Mouse (Mus musculus): ENCODE results near the gene Tomm6. TPM values are rescaled to one million over a fixed set of nuclear protein-coding genes. Genes with fewer than 3 reads are reported as not detected.
A peak's percentile ranks its signal among the peaks of the same experiment; 100 is the strongest.

The Tomm6 gene
- 303 and 324 TPM in 2 replicates for polyA plus RNA-seq (2015; fragmentation: Nextera tagmentation; extraction: Ambion mirVana)

DNA sequence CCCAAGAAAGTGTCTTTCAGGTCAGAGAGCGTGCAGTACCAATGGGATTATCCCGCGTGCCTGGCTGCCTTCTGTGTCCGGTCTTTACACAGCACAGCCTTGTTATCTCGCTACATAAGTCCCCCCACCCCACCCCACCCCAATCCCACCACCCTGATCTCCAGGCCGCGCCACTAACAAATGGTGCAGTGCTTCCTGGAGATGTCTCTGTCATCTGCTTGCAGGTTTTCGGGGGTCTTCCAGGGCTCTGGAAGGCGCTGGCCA lies at the start of gene Tomm6:
TSS of gene Tomm6 (minus strand) at position 43 of the 264 bp plus-strand sequence.
- Histone ChIP-seq H3K4me1 (ENCODE audit: insufficient read depth, low read depth, low read length) (peaks cover 8% of the 10 kb centered on the region; the same call in 1 of the 2 replicates), H3K9ac (replicated peaks; ENCODE audit: low read depth) (peak within 1 kb of the TSS; percentile 78), H3K36me3 (ENCODE audit: insufficient read depth, low read length) (peaks cover 7% of the 10 kb centered on the region; the same call in 1 of the 2 replicates), H3K27ac (ENCODE audit: low read length) (peak within 1 kb of the TSS; percentile 87), H3K4me3 (ENCODE audit: low read depth, low read length) (peak within 1 kb of the TSS; percentile 74), H3K9me3 (ENCODE audit: low read length) (no peaks in the 10 kb centered on the region), H3K4me2 (replicated peaks; ENCODE audit: low read depth, low read length) (peak within 1 kb of the TSS; percentile 99), H3K27me3 (replicated peaks; ENCODE audit: insufficient read depth, low read length) (no peaks in the 10 kb centered on the region)
- no peak for TF ChIP-seq CTCF (IDR thresholded peaks at IDR 0.05)
- WGBS = 0% methylated on average over 9 of the region's 9 CpGs
- ATAC-seq = no peak
- DNase-seq (ENCODE audit: low spot score) = no peak

DNA sequence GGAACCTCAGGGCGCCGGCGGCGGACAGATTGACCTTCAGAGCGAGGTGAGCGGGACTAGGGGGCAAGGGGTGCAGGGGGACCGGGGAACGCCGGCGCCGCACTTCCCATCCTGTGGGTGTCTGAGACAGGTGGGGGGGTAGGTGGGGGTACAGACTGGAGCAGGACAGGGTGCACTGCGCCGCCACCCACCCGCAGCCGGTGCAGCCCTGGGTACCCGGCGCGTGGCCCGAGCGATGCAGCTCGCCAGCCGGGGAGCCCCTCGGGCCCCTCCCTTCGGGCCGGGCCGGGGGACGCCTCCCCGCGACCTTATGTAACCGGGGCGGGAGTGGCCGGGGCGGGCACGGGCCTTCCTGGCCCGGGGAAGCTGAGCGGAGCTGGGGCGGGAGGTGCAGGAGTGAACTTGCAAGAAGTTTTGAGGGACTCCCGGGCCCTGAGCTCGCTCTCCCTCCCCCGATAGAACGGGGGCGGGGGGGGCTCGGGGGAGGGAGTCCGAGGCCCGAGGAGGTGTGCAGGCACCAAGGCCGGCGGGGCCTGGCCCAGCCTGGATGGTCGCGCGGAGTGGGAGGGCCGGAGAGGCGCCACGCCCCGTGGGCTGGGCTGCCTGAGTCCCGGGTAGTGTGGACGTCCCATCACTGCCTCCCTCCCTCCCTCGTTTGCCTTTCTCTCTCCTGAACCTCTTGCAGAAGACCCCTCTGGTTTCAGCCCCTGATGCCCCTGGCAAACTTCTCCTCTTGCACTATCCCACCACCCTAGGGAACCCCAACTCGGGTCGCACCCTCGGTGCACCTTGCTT lies 49.3 kb upstream of the Tomm6 start:
- no peaks in the 10 kb centered on the region for H3K27me3 ChIP-seq (replicated peaks; ENCODE audit: insufficient read depth, low read length)
- peak; percentile 90 for ATAC-seq
- peaks cover 4% of the 10 kb centered on the region; the same call in 1 of the 2 replicates for H3K4me1 ChIP-seq (ENCODE audit: insufficient read depth, low read depth, low read length)
- H3K9ac ChIP-seq (replicated peaks; ENCODE audit: low read depth) = peak overlapping the region; percentile 69
- H3K4me3 ChIP-seq (ENCODE audit: low read depth, low read length) = peak overlapping the region; percentile 85
- under 1% methylated on average over 32 of the region's 60 CpGs for WGBS
- DNase-seq (ENCODE audit: low spot score) = peak; percentile 90
- no peaks in the 10 kb centered on the region for H3K9me3 ChIP-seq (ENCODE audit: low read length)
- no peaks in the 10 kb centered on the region for H3K36me3 ChIP-seq (ENCODE audit: insufficient read depth, low read length)
- TF ChIP-seq EP300 (IDR thresholded peaks at IDR 0.05) (no peak), CTCF (IDR thresholded peaks at IDR 0.05) (no peak)
- H3K4me2 ChIP-seq (replicated peaks; ENCODE audit: low read depth, low read length) = peak overlapping the region; percentile 99
- H3K27ac ChIP-seq (ENCODE audit: low read length) = peak overlapping the region; percentile 85

DNA sequence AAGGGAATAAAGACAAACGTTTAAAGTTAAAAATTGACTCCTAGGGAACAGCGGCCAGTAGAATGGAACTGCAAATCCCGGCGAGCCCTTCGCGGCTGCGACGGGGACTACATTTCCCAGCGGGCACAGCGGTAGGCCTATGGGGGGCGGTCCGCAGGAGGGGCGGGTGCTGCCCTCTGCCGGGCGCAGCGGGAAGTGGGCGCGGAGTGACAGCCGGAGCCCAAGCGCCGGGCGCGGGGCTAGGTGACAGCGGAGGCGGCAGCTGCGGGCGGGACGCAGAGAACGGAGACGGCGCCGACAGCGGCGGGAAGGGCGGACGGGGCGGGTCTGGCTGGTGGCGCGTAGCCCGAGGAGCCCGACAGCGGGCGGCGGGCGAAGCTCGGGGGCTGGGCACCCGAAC lies 48.7 kb upstream of the Tomm6 start, which contains the start of gene Tfeb:
TSS of gene Tfeb (plus strand) at position 175 of the 400 bp plus-strand sequence.
- Histone ChIP-seq H3K4me3 (ENCODE audit: low read depth, low read length) (peak within 1 kb of the TSS; percentile 85), H3K9me3 (ENCODE audit: low read length) (no peaks in the 10 kb centered on the region), H3K36me3 (ENCODE audit: insufficient read depth, low read length) (no peaks in the 10 kb centered on the region), H3K4me1 (ENCODE audit: insufficient read depth, low read depth, low read length) (peaks cover 4% of the 10 kb centered on the region; the same call in 1 of the 2 replicates), H3K4me2 (replicated peaks; ENCODE audit: low read depth, low read length) (peak within 1 kb of the TSS; percentile 99), H3K9ac (replicated peaks; ENCODE audit: low read depth) (peak within 1 kb of the TSS; percentile 69), H3K27me3 (replicated peaks; ENCODE audit: insufficient read depth, low read length) (no peaks in the 10 kb centered on the region), H3K27ac (ENCODE audit: low read length) (peak within 1 kb of the TSS; percentile 85)
- DNase-seq (ENCODE audit: low spot score) (peak; percentile 95), ATAC-seq (peak; percentile 88)
- TF ChIP-seq CTCF (IDR thresholded peaks at IDR 0.05) (peak; percentile 95), EP300 (IDR thresholded peaks at IDR 0.05) (no peak)
- 0% methylated on average over 32 of the region's 47 CpGs for WGBS

- no peak for TF ChIP-seq CTCF (IDR thresholded peaks at IDR 0.05)
- TF ChIP-seq EP300 (IDR thresholded peaks at IDR 0.05) = no peak
- ATAC-seq = no peak
- Histone ChIP-seq H3K27ac (ENCODE audit: low read length) (no peak overlapping the region), H3K9me3 (ENCODE audit: low read length) (no peaks in the 10 kb centered on the region), H3K36me3 (ENCODE audit: insufficient read depth, low read length) (no peaks in the 10 kb centered on the region), H3K4me3 (ENCODE audit: low read depth, low read length) (no peak overlapping the region), H3K27me3 (replicated peaks; ENCODE audit: insufficient read depth, low read length) (no peaks in the 10 kb centered on the region), H3K9ac (replicated peaks; ENCODE audit: low read depth) (no peak overlapping the region), H3K4me1 (ENCODE audit: insufficient read depth, low read depth, low read length) (peaks cover 4% of the 10 kb centered on the region; the same call in 1 of the 2 replicates), H3K4me2 (replicated peaks; ENCODE audit: low read depth, low read length) (no peak overlapping the region)
- 74% methylated on average over 14 of the region's 14 CpGs for WGBS
- DNase-seq (ENCODE audit: low spot score) = no peak
Observed at GRCm38 (mm10) chr17:47735553-47736100, 47.4 kb upstream of the Tomm6 start.

GRCm38 (mm10) chr17:47730633-47731575 lies 42.7 kb upstream of the Tomm6 start:
- peak; percentile 83 for ATAC-seq
- DNase-seq (ENCODE audit: low spot score) = peak; percentile 76
- H3K9ac ChIP-seq (replicated peaks; ENCODE audit: low read depth) = no peak overlapping the region
- H3K4me3 ChIP-seq (ENCODE audit: low read depth, low read length) = no peak overlapping the region
- H3K27ac ChIP-seq (ENCODE audit: low read length) = no peak overlapping the region
- no peaks in the 10 kb centered on the region for H3K27me3 ChIP-seq (replicated peaks; ENCODE audit: insufficient read depth, low read length)
- no peaks in the 10 kb centered on the region for H3K4me1 ChIP-seq (ENCODE audit: insufficient read depth, low read depth, low read length)
- no peak for TF ChIP-seq EP300 (IDR thresholded peaks at IDR 0.05)
- peak; percentile 62 for TF ChIP-seq CTCF (IDR thresholded peaks at IDR 0.05)
- no peak overlapping the region for H3K4me2 ChIP-seq (replicated peaks; ENCODE audit: low read depth, low read length)
- no peaks in the 10 kb centered on the region for H3K9me3 ChIP-seq (ENCODE audit: low read length)
- H3K36me3 ChIP-seq (ENCODE audit: insufficient read depth, low read length) = no peaks in the 10 kb centered on the region
- WGBS = 39% methylated on average over 24 of the region's 24 CpGs

GRCm38 (mm10) chr17:47726566-47726965 lies 38.4 kb upstream of the Tomm6 start, which contains the start of gene Pgc:
Pgc (plus strand) TSS chr17:47726842.
- no peak for ATAC-seq
- Histone ChIP-seq H3K4me2 (replicated peaks; ENCODE audit: low read depth, low read length) (no peak within 1 kb of the TSS), H3K27ac (ENCODE audit: low read length) (no peak within 1 kb of the TSS), H3K9me3 (ENCODE audit: low read length) (no peaks in the 10 kb centered on the region), H3K4me3 (ENCODE audit: low read depth, low read length) (no peak within 1 kb of the TSS), H3K36me3 (ENCODE audit: insufficient read depth, low read length) (no peaks in the 10 kb centered on the region), H3K4me1 (ENCODE audit: insufficient read depth, low read depth, low read length) (no peaks in the 10 kb centered on the region), H3K27me3 (replicated peaks; ENCODE audit: insufficient read depth, low read length) (no peaks in the 10 kb centered on the region), H3K9ac (replicated peaks; ENCODE audit: low read depth) (no peak within 1 kb of the TSS)
- 41% methylated on average over 11 of the region's 11 CpGs for WGBS
- TF ChIP-seq EP300 (IDR thresholded peaks at IDR 0.05) (no peak), CTCF (IDR thresholded peaks at IDR 0.05) (no peak)
- no peak for DNase-seq (ENCODE audit: low spot score)
